Mouse (Mus musculus) cortical plate, adult 2 months (tissue): ENCODE measurements at regions not wholly inside any gene's neighbourhood (a gene's known extent, or its start where the extent isn't known, plus 50 kb on each side); places are given as distances from the start of the nearest gene placed in this dataset.

Experiments used
- H3K27ac ChIP-seq: fragments of 200-500 bp; 2 replicates; pipeline ENCODE4 v1.5.1; 2012; ENCODE audit warnings: low read length, control low read depth, inconsistent platforms; ENCODE audit not compliant: insufficient read depth
- H3K4me1 ChIP-seq: fragments of 200-500 bp; 2 replicates; pipeline ENCODE4 v1.6.1; 2011; ENCODE audit warnings: low read length; ENCODE audit not compliant: control insufficient read depth, insufficient read depth
- H3K4me3 ChIP-seq: fragments of 200-500 bp; 2 replicates; pipeline ENCODE4 v1.5.1; 2011; ENCODE audit warnings: mild to moderate bottlenecking, low read length, control low read depth; ENCODE audit not compliant: insufficient read depth
- CTCF ChIP-seq: fragments of 200-500 bp; IDR thresholded peaks from 2 replicates; pipeline ENCODE4 v1.5.1; 2011; ENCODE audit warnings: mild to moderate bottlenecking, control low read depth, low read length; ENCODE audit not compliant: insufficient read depth; ENCODE audit errors: extremely low read depth
- POLR2A ChIP-seq: fragments of 200-500 bp; IDR thresholded peaks from 2 replicates; pipeline ENCODE4 v1.6.1; 2011; ENCODE audit warnings: mild to moderate bottlenecking, low read length, control low read depth; ENCODE audit not compliant: insufficient read depth; ENCODE audit errors: extremely low read depth

- no peak overlapping the region for H3K27ac ChIP-seq
- TF ChIP-seq CTCF (peak; percentile 86), POLR2A (no peak)
- no peak overlapping the region for H3K4me3 ChIP-seq
- no peaks in the 10 kb centered on the region for H3K4me1 ChIP-seq
These were observed 114.8 kb downstream of the Zfp281 start for GRCm38 (mm10) chr1:136739486-136739885.

- Histone ChIP-seq H3K4me3 (no peak overlapping the region), H3K27ac (no peak overlapping the region), H3K4me1 (no peaks in the 10 kb centered on the region)
- TF ChIP-seq CTCF = no peak
- TF ChIP-seq POLR2A = no peak
These were observed 116.4 kb downstream of the Zfp281 start for GRCm38 (mm10) chr1:136741061-136741460.

GRCm38 (mm10) chr1:136749188-136749587, 124.5 kb downstream of the Zfp281 start:
- Histone ChIP-seq H3K4me1 (no peaks in the 10 kb centered on the region), H3K27ac (no peak overlapping the region), H3K4me3 (no peak overlapping the region)
- peak; percentile 61 for TF ChIP-seq CTCF
- no peak for TF ChIP-seq POLR2A

- no peak overlapping the region for H3K27ac ChIP-seq
- H3K4me1 ChIP-seq = no peaks in the 10 kb centered on the region
- TF ChIP-seq CTCF = no peak
- no peak for TF ChIP-seq POLR2A
- H3K4me3 ChIP-seq = no peak overlapping the region
These were observed 126.9 kb downstream of the Zfp281 start for GRCm38 (mm10) chr1:136751464-136752191.

- H3K4me3 ChIP-seq = no peak overlapping the region
- no peak overlapping the region for H3K27ac ChIP-seq
- TF ChIP-seq CTCF (no peak), POLR2A (no peak)
- no peaks in the 10 kb centered on the region for H3K4me1 ChIP-seq
These were observed 129.6 kb downstream of the Zfp281 start for GRCm38 (mm10) chr1:136754286-136754685.

GRCm38 (mm10) chr1:136758730-136759129, 134.0 kb downstream of the Zfp281 start:
- Histone ChIP-seq H3K4me1 (no peaks in the 10 kb centered on the region), H3K4me3 (no peak overlapping the region), H3K27ac (no peak overlapping the region)
- TF ChIP-seq POLR2A (no peak), CTCF (no peak)

GRCm38 (mm10) chr1:136759164-136759563, 134.5 kb downstream of the Zfp281 start:
- H3K4me1 ChIP-seq = no peaks in the 10 kb centered on the region
- no peak overlapping the region for H3K27ac ChIP-seq
- H3K4me3 ChIP-seq = no peak overlapping the region
- no peak for TF ChIP-seq POLR2A
- TF ChIP-seq CTCF = no peak

- no peak overlapping the region for H3K4me3 ChIP-seq
- TF ChIP-seq POLR2A (no peak), CTCF (no peak)
- no peak overlapping the region for H3K27ac ChIP-seq
These were observed 136.8 kb downstream of the Zfp281 start for GRCm38 (mm10) chr1:136761467-136761866.

GRCm38 (mm10) chr1:136768969-136769401, 144.3 kb downstream of the Zfp281 start:
- TF ChIP-seq POLR2A (no peak), CTCF (no peak)
- Histone ChIP-seq H3K4me1 (no peaks in the 10 kb centered on the region), H3K27ac (no peak overlapping the region), H3K4me3 (no peak overlapping the region)

More at GRCm38 (mm10) chr1:136761467-136761866, 136.8 kb downstream of the Zfp281 start:
- no peaks in the 10 kb centered on the region for H3K4me1 ChIP-seq

GRCm38 (mm10) chr1:136773743-136774142, 149.0 kb downstream of the Zfp281 start:
- TF ChIP-seq CTCF = 0 out of 2 replicates have a peak, but pooled peaks have one; percentile 10
- no peak for TF ChIP-seq POLR2A
- Histone ChIP-seq H3K4me1 (no peaks in the 10 kb centered on the region), H3K4me3 (no peak overlapping the region), H3K27ac (no peak overlapping the region)

GRCm38 (mm10) chr1:136776211-136776610, 151.5 kb downstream of the Zfp281 start:
- Histone ChIP-seq H3K4me1 (no peaks in the 10 kb centered on the region), H3K27ac (no peak overlapping the region), H3K4me3 (no peak overlapping the region)
- no peak for TF ChIP-seq CTCF
- TF ChIP-seq POLR2A = no peak
